Mouse (Mus musculus): ENCODE data around the gene Mrpl51.
A peak's percentile ranks its signal among the peaks of the same experiment; 100 is the strongest.

Gene Mrpl51

DNA sequence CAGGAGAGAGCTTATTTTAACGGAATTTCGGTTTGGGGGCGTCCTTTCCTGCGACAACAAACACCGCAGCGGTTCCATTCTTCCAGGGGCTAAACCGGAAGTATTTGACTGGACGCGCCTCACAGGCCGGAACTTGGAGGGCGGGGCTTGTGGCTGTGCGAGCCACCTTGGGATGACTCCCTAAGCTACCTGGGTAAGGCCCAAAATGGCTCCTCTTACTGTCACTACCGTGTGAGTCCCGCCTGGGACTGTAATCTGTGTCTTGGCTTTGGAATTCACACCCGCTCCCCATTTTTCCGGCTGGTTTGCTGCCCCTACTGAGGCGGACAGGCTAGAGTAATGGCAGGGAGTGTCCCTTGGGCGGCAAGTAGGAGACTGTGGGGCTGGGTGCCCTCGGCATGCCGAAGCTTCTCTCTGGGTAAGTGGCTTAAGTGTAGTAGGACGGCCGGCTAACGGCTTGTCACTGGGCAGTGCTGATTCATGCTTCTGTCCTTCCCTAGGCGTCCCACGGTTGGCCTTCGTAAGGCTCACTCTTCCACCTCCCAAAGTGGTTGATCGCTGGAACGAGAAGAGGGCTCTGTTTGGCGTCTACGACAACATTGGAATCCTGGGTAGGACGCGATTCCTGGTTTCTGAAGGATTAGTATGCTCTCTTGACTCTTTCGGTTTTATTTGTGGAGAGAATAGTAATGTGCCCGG is 564 bp downstream of the Mrpl51 start:
- peak; percentile 91 for DNase-seq (ENCODE audit: inconsistent ontology term)

DNA sequence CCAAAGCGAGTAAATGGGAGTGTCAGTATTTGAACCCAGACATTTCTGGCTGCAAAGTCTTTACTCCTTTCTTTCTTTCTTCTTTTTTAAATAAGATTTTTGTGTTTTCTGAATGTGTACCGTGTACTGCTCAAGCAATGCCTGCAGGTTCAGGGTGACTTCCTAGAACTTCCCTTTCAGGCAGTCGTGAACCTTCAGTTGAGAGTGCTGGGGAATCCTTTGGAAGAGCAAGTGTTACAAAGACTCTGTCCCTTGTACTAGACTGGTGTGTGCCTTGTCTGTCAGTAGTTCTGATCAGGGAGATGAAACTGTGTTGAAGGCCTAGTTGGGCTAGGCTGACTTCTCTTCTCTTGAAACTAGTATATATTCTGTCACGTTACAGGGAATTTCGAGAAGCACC is 1.2 kb downstream of the Mrpl51 start:
- DNase-seq (ENCODE audit: inconsistent ontology term), result no peak

DNA sequence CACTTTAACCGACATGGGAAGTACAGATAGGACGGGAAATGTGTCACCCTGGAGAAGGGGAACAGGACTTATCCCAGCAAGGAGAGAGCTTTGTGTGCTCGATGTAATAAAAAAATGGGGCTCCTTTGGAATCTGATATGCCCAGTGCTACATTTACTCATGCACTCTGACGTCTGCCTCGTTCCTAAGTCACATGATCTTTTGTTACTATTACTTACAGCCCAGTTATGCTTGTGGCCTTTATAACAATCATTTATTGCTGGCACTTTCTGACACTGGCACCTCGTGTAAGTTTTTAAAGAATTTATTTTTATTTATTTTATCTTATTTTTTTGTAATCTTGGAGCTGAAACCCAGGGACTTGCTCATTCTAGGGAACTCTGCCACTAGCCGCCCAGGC is 1.8 kb downstream of the Mrpl51 start:
- no peak for DNase-seq (ENCODE audit: inconsistent ontology term)

DNA sequence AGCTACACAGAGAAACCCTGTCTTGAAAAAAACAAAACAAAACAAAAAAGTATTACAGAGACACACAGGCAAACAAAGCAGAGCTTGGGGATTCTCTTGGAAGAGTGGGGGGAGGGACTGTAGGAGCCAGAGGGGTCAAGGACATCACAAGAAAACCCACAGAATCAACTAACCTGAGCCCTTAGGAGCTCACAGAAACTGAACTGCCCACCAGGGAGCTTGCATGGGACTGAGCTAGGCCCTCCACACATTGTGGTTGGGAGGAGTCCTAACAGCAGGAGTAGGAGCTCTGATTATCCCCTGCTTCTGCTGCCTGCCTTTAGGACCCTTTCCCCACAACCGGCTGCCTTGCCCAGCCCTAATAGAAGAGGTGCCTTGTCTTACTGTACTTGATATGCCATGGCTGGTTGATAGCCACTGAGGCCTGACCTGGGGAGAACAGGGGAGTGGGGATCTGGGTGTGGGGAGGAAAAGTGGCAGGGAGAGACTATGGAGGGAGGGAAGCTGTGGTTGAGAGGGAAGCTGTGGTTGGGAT is 4.0 kb downstream of the Mrpl51 start:
- DNase-seq (ENCODE audit: inconsistent ontology term), result no peak

DNA sequence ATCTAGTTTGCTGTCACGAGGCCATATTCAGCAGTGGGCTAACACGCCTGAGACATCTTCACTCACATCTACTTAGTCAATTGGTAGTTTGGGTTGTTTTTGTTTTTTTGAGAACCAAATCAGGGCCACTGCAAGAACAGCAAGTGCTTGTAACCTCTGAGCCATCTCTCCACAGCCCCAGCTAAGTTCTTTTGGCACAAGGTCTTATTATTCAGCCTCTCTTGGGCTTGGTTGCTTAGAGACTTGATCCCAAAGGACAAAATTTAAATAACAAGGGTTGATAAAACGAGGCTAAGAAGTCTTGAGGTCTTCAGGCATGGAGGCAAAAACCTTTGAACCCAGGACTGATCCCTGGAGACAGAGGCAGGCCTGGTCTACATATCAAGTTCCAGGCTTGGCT is 4.7 kb downstream of the Mrpl51 start:
- DNase-seq (ENCODE audit: inconsistent ontology term), result no peak

DNA sequence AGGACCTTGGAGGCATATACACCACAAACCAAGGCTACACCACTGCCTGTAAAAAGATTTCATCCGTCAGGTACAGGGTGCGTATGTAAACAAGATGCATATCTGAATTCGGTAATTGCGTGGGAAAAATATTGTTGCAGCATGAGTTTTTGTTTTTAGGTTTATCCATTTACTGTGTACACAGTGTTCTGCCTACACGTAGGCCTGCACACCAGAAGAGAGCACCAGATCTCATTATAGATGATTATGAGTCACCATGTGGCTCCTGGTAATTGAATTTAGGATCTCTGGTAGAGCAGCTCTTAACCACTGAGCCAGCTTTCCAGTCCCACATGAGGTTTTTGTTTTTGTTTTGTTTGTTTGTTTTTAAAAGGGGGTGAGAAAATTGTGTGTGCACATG is 5.6 kb downstream of the Mrpl51 start:
- DNase-seq (ENCODE audit: inconsistent ontology term), result no peak

DNA sequence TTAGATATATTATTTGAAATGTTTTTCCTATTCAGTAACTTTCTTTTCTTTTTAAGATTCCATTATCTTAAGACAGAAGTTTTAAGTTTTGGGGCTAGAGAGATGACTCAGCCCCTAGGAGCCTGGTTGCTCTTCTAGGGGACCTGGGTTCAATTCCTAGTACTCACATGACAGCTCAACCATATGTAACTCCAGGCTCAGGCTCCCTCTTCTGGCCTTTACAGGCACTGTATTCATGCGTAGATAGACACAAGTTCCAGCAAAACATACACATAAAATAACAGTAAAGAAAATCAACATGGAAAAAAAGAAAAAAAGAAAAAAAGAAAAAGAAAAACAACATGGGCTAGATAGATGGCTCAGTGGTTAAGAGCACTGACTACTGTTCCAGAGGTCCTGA is 18.8 kb downstream of the Mrpl51 start:
- no peak for DNase-seq (ENCODE audit: inconsistent ontology term)

DNA sequence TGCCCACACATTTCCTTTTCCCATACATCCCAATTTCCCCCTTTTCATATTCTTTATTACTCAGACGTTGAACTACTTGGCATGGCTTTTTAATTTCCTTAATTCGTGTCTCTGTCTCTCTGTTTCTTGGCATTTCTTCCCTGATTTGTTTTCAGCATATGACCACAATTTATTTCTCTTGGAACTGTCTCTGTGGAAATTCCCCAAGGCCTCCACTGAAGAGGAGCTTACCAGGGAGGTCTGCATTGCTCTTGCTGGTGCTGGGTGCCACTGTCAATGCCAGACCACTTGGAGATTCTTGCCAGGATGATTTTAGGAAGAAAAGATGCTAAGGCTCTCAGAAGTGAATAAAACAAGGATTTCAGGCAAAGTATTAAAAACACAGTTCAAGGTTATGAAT is 21.0 kb downstream of the Mrpl51 start:
- peak; percentile 25 for DNase-seq (ENCODE audit: inconsistent ontology term)

DNA sequence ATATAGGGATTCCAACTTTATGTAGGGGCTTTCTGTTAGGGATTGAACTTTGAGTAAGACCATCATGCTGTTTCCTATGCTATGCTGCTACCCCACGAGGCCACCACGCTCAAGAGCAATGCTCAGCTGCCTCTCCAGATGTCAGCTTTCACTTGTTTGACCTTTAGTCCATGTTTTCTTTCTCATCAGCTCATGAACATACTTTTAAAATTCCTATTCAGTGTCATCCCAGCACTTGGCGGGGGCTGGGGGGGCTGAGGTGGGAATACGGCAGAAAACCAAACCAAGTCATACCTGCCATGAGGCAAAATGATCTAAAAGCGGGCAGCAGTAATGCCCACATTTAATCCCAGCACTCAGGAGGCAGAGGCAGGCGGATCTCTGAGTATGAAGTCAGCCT is 21.5 kb downstream of the Mrpl51 start:
- no peak for DNase-seq (ENCODE audit: inconsistent ontology term)

DNA sequence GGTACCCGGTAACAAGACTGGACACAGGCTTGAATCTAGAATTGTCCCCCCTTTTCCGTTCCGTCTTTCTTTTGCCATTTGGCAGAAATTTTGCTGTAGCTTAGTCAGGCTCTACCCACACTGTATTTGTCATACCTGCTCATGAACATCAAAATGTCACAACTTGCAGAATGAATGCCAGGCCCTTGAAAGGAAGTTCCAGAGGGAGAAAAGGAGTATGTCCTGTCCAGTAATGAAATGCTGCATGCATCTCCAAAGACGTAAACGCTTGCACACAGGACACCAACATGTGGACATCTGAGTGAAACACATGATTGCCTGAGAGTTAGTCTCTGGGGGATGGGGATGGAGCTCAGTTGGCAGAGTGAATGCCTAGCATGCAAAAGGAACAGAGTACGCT is 22.1 kb downstream of the Mrpl51 start:
- no peak for DNase-seq (ENCODE audit: inconsistent ontology term)

DNA sequence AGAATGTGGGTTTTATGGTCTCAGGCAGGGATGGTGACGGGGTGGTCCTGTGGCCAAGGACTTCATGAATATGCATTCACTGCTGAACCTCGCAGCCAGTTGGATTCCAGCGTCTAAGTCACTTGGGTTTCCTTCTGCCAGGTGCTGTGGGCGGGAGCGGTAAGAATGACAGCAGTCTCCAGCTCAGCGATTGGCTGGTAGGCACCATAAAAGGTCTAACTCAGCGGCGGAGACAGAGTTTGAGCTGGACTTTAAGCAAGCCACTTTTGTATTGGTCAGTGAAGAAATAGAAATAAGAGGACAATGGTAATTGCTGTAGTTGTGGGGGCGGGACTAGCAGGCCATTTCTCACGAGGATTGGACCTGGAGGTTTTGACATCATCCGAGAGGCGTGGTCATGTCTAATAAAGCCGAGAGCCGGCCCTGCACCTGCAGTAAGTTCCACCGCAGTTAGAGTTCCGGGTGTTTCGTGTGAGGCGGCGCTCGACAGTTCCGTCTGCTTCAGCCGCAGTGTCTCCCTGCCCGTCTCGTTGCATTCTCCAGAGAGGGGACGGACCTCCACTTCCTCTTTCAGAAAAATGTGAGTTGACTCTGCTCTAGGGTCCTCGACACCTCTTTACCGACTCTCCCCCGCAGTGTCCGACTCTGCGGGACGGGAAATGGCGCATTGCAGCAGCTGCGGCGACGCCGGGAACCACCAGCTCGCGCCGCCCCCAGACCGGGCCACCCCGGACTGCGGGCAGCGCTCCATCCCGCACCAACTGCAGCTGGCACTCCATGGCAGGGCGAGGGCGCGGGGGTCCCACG is 23.8 kb downstream of the Mrpl51 start, which contains the start of gene Vamp1:
TSS of gene Vamp1 (plus strand) at position 404 of the 807 bp plus-strand sequence.
- DNase-seq (ENCODE audit: inconsistent ontology term), result peak; percentile 94

DNA sequence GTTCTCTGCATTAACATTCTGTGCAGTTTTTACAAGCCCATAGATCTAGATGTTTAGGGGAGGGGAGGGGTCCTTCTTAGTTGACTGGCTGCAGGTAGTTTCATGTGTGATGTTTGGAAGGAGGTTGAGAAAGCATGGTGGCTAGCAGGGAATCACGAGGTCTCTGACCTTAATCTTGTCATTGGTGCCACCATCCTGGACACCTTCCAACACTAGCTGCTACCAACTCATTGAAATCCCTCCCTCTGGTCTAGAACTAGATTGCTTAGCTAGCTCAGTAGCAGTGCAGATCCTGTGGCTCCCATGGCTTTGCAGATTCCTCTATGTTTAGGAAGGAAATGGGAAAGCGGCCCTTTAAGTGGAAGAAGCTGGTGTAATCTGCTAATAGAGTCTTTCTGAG is 25.3 kb downstream of the Mrpl51 start:
- no peak for DNase-seq (ENCODE audit: inconsistent ontology term)

DNA sequence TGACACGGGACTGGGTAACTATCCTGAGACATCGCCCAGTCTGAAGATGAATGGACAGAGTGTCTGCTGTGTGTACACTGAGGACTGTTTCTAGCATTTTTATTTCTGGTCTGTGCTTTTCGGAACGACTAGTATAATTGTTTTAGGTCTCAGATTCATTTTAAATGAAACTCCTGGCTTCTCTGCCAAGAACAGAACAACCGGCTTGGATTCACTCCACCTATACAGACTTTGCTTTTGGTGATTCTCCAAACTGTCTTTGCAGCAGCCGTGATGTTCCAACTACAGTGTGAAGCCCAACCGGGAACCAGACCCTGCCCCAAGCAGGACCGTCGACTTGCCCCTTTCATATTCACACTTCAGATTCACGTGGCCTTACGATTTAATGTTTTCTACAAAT is 26.3 kb downstream of the Mrpl51 start:
- no peak for DNase-seq (ENCODE audit: inconsistent ontology term)

DNA sequence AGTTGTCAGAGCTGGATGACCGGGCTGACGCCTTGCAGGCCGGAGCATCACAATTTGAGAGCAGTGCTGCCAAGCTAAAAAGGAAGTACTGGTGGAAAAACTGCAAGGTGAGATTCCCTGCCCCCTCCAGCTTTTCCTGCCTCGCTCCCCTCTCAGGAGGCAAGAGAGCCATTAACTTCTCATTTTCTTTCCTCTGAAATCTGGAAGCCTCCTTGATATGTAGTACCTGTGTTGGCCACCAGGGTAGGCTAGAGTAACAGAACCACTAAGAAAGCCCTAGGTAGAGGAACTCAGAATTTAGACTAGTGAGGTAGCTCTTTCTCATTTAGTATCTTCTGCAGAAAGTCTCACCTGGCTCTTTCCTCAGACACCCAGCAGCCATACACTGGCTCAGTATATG is 27.4 kb downstream of the Mrpl51 start:
- no peak for DNase-seq (ENCODE audit: inconsistent ontology term)

DNA sequence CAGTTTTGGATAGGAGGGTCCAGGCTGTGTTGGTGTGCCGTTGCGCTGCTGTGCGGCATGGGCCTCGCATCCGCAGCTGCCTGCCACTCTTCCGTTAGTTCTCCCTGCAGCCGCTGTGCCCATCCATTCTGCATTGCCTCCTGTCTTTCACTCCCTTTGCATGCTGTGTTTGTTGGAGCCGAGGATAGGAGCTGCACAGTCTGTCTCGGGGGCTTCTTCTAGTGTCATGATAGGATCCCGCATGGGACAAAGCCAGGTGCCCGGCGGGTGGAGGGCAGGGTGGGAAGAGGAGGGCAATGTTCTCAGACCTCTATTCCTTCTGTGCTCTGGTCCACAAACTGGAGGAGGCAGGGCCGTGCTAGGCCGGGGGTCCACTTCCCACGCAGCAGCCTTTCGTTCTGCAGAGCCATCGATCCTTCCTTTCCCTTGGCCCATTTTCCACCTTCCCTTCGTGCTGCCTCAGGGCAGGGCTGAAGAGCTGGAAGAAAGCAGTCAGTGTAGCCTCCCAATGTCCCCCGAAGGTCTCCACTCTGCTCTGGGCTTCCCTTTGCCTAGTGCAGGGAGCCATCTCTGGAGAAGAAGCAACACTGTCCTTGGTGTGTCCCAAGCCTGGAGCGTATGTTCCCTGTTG is 29.6 kb downstream of the Mrpl51 start:
- DNase-seq (ENCODE audit: inconsistent ontology term), result no peak

DNA sequence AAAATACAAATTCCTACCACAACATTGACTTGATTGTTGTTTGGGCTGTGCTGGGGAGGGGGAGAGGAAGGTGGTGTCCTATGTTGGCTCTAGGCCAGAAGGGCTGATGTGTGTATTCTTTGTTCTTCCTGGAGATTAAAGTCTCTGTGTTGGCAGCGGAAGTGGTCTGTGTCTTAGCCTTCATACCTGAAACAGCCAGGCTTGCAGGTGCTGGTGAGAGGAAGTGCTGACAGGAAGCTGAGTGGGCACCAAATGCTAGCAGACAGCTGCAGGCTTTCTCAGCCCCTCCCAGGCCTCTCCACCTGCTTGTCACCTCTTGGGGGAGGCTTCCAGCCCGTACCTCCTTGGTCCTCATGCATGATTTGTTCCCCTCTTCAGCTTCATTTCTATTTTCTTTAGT is 30.5 kb downstream of the Mrpl51 start:
- no peak for DNase-seq (ENCODE audit: inconsistent ontology term)

DNA sequence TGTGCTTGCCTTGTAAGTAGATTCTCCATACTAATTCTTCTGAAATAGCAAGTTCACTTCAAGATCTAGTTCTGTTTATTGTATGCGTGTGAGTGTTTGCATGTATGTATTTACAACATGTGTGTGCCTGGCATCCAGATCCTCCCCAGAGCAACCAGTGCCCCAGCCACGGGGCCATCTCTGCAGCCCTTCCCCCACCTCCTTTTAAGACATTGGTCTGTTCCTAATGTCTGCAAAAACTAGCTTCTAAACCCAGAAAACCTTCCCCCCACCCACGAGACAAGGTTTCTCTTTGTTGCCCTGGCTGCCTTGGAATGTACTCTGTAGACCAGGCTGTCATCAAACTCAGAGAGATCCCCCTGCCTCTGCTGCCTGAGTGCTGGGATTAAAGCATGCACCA is 31.0 kb downstream of the Mrpl51 start:
- DNase-seq (ENCODE audit: inconsistent ontology term), result no peak

DNA sequence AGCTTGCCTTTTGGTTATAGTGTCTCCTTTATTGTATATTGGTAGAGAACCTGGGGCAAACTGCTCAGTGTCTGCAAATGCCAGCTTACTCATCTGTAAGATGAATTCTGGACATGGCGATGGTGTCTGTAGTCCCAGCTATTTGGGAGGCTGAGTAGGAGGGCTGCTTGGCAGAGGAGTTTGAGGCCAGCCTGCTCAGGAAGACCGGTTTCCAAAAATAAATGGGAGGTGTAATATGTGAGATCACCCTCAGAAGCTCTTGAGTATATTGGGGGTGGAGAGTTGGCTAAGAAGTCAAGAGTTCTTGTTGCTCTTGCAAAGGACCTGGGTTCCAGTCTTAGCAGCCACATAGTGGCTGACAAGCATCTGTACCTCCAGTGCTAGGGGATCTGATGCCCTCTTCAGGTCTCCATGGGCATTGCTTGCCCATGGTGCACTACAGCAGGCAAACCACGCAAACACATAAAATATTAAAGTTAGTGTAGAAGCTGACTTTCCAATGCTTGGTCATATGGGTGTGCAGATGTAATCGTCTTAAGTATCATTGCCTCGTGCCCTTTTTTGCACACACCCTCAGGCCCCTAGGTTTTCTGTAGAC is 34.0 kb downstream of the Mrpl51 start:
- no peak for DNase-seq (ENCODE audit: inconsistent ontology term)

DNA sequence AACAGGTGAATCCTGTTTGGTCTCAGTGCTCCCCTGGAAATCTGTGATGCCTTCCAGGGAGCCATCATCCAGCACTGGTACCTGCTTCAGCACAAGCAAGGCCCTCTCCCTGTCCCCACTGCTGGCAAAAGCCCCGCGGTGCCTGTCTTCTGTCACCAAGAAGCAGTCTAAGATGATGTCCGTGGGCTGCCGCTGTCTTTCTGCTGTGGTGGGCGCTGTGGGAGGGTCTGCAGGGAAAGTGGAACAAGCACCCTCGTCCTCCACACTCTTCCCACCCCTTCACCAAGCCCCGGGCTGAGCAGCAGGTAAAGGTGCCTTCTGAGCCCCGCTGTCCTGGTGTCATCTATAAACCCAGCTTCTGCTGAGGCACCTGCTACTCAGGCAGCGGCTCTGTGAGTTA is 39.0 kb downstream of the Mrpl51 start:
- DNase-seq (ENCODE audit: inconsistent ontology term), result no peak

DNA sequence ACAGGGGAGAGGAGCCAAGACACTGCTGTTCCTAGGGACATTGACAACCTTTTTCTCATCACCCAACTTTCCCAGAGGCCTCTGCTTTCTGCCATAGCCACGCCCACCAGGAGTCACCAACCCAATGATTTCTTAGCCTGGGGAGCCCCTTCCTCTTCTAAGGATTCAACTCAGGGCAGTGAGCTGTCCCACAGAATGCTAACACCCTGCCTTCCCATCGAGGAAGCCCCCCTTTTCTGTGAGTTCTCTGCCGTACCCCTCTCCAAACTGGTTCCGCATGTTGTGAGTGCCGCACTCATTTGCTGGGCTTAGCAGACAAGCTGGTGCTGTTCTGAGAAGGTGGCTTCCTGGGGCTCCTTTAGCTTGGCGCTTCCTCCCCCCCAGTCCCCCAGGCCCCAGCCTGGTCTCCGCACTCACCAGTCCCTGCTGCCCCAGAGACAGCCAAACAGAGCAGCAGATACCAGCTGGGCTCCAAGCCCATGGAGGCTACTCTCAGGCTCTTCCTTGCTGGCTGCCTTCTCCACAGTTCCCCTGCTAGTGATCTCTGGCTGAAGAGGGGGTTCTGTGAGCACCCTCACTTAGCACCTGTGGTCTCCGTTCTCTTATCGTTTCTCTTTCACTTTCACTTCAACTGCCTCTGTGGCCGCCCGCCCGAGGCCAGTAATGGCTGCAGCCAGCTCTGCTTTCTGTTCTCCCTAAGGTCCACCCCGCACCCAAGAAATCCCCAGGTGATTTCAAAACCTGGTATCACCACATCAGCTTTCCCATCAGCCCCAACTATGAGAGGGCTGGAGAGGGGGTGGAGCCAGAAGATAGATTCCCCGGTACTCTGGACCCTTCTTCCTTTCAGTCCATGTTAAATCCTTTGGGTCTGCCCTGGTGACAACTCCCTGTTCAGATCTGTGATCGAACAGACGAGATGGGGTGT is 39.8 kb downstream of the Mrpl51 start, which contains the start of gene Tapbpl:
TSS of gene Tapbpl (minus strand) at position 744 of the 928 bp plus-strand sequence.
- peak; percentile 71 for DNase-seq (ENCODE audit: inconsistent ontology term)

DNA sequence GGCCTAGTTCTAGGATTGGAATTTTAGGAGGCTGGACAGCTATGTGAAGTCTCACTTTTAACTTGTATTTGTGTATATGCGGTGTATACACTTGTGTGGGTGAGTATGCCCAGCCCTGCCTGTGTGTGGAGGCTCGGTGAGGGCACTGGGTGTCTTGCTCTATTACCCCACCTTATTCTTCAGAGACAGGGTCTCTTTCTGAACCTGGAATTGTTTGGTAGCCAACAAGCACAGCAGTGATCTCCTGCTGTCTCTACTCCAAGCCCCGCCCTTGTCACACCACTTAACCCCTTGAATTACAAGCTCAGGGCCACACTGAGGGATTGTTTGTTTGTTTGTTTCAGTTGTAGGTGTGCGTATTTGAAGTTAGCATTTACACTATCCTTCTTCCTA is 40.4 kb downstream of the Mrpl51 start:
- DNase-seq (ENCODE audit: inconsistent ontology term), result no peak
